Mouse (Mus musculus): ENCODE data around the gene Lrriq4.

Gene Lrriq4

DNA sequence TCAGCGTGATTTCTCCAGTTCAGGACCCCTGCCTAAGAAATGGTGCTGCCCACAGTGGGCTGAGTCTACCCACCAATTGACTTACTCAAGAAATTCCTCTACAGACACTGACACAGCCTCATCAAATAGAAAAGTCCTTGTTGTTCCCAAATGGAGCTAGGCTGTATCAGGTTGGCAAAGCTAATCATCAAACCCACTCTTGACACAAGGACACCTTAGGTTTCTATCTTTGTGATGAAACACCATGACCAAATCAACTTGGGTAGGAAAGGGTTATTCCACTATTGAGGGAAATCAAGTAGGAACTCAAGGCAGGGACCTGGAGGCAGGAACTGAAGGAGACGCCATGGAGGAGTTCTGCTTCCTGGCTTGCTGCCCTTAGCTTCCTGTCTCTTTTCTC is at the start of gene Lrriq4:
TSS of gene Lrriq4 (plus strand) at position 301 of the 400 bp plus-strand sequence.
- no peak for DNase-seq (ENCODE audit: low spot score in 2 of 2)

GRCm38 (mm10) chr3:30595111-30595832 is 49.0 kb upstream of the Lrriq4 start:
- peak in 1 of 2 experiments; percentile 29 for DNase-seq (ENCODE audit: low spot score in 2 of 2)

DNA sequence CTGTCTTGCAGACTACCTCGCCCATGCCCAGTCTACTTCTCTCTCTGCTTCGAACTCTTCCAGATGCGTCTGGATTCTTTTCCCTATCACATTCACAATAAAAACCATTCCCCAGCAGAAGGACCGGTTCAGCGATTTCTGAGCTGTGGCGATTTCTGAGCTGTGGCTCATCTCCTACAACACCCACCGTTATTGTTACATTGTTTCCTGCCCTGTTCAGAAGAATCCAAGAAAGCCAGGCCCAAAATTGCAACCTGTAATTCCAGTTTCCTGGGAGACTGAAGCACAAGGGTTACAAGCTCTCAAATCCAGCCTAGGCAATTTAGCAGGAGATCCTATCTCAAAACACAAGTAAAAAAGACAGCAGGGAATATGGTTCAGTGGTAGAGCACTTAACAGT is 47.0 kb upstream of the Lrriq4 start:
- no peak for DNase-seq (ENCODE audit: low spot score in 2 of 2)

DNA sequence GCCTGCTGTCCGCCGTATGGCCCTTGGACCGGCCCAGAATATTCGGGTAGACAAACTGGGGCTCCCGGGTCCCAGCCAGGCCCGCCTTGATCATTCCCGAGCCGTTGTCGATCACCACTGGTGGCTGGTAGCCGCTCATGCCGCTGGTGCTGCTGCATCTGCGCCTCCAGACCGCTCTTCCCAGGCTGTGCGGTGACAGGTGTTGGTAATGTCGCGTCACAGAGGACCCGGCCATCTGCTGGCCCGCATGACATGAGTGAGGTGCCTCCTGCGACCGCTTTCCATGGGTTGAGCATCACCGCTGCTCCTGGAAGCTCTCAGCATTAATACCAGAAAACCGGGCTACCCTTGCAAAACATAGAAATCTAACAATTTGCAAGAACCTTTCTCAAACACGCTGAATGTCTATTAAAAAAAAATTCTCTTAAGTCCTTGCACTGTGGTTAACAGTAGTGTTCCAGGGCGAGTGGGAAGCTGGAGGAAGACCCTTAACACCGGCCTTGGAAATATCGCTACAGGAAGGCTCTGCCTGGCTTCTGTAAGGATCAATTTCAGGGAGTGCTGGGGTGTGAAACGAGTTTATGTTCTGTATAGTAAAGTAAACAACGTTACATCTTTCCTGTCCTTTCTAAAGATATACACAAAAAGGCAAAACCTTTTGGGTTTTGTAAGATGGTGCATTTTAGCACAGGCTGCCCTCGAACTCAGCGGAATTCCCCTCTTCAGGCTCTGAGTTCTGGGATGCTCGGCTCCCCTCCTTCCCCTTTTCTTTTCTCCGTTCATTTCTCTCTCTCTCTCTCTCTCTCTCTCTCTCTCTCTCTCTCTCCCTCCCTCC is 44.4 kb upstream of the Lrriq4 start, which contains the start of gene Actrt3:
TSS of gene Actrt3 (minus strand) at position 229 of the 835 bp plus-strand sequence.
- DNase-seq (ENCODE audit: low spot score in 2 of 2), result no peak

DNA sequence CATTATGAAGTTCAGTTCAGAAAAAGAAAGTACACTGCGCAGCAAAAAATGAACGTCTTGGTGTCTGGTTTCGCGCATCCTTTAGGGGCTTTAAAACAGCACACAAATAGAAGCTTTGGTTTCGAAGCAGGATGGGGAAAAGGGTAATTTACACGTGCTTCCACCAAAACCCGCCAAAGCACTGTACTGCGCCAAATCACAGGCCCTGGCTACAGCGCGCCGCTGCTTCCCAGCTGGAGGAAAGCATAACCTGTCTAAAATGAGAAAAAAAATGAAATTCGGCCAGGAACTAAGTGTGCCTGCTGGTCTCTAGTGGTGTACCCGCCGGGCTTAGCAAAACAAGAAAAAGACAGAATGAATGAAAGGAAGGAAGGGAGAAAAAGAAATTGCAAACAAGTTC is 43.6 kb upstream of the Lrriq4 start:
- no peak for DNase-seq (ENCODE audit: low spot score in 2 of 2)

GRCm38 (mm10) chr3:30601175-30601574 is 43.1 kb upstream of the Lrriq4 start:
- DNase-seq (ENCODE audit: low spot score in 2 of 2), result peak; percentile 80 to 82

DNA sequence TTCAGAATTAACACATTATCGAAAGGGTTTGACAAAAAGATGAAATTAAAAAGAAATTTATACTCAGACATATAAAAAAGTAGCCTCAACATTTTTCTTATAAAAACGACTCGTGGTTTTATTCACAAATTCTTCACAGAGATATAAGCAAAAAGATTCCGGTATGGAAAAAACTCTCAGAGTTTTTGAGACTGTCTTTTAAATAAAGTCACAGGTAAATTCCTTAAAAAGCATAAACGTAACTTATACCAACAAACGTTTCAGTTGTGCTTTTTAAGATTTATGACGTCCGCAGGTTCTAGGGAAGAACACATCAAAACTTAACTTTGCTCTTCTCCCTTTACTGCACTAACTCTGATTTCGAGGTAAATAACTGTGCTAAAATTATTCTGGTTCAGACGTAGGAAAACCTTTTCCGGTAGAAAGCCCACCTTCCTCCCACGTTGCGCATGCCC is 42.7 kb upstream of the Lrriq4 start:
- no peak for DNase-seq (ENCODE audit: low spot score in 2 of 2)

GRCm38 (mm10) chr3:30602065-30602739 is 42.1 kb upstream of the Lrriq4 start, which contains the start of gene Mynn:
TSS of gene Mynn (plus strand) at chr3:30602065.
- DNase-seq (ENCODE audit: low spot score in 2 of 2), result peak; percentile 95 to 97

- DNase-seq (ENCODE audit: low spot score in 2 of 2), result peak in 1 of 2 experiments; percentile 69
These were observed 41.6 kb upstream of the Lrriq4 start for GRCm38 (mm10) chr3:30602740-30603098.

GRCm38 (mm10) chr3:30603256-30603655 is 41.1 kb upstream of the Lrriq4 start:
- DNase-seq (ENCODE audit: low spot score in 2 of 2), result no peak

- no peak for DNase-seq (ENCODE audit: low spot score in 2 of 2)
These were observed 35.3 kb upstream of the Lrriq4 start for GRCm38 (mm10) chr3:30608999-30609398.

- DNase-seq (ENCODE audit: low spot score in 2 of 2), result no peak
These were observed 33.4 kb upstream of the Lrriq4 start for GRCm38 (mm10) chr3:30610930-30611329.

DNA sequence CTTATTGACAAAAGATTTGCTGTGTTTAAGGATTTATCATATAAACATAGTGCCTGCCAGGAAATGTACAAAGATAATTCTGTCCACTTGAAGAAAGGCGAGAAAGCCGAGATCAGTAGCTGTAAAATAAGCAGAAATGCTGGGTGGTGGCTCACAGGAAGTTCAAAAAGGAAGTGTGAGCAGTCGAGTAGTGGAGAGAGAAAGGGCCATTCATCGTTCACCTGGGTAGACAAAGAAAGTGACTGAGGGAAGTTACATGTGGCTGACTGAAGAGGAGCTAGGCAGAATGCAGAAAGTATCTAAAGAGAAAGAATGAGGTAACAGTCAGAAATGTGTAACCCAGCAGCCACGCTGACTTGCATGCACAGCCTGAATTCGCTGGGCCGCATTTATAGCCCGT is 24.2 kb upstream of the Lrriq4 start:
- DNase-seq (ENCODE audit: low spot score in 2 of 2), result no peak

- no peak for DNase-seq (ENCODE audit: low spot score in 2 of 2)
These were observed 10.6 kb upstream of the Lrriq4 start for GRCm38 (mm10) chr3:30633681-30634080.

DNA sequence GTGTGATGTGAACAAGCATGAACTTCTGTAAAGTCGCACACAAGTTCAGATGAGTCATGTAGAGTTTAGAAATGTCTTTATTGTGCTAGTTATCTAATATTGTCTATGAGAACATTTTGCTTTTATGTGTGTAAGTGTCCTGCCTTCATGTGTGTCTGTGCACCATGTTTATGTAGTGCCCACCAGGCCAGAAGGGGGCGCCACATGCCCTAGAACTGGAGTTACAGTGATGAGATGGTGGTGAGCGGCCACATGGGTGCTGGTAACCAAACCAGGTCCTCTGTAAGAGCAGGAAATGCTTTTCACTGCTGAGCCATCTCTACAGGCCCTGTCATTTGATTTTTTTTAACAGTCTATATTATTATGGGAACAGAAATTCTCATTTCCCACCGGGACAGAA is 8.7 kb upstream of the Lrriq4 start:
- no peak for DNase-seq (ENCODE audit: low spot score in 2 of 2)

DNA sequence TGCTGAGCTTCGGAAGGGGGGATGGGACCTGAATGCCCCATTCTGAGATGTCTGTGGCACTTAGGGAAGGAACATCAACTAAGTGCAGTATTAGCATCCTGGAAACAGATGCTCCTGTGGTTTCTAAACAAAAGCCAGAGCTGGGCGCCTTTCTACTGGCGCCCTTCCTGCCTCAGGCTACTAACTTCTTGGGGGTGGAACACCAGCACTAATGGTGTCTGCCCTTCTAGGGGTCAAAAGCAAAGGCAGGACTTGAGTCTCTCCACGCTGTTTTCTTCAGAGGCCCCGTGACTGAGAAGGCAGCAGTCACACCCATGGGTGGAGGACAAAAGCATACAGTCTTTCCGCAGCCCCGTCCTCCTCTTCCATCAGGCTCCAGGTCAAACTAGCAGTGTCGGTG is 2.5 kb downstream of the Lrriq4 start:
- no peak for DNase-seq (ENCODE audit: low spot score in 2 of 2)

- DNase-seq (ENCODE audit: low spot score in 2 of 2), result peak in 1 of 2 experiments; percentile 23
These were observed 3.3 kb downstream of the Lrriq4 start, which contains the start of gene Lrrc34 for GRCm38 (mm10) chr3:30647440-30648090. TSS of gene Lrrc34 (minus strand) at chr3:30647869.

DNA sequence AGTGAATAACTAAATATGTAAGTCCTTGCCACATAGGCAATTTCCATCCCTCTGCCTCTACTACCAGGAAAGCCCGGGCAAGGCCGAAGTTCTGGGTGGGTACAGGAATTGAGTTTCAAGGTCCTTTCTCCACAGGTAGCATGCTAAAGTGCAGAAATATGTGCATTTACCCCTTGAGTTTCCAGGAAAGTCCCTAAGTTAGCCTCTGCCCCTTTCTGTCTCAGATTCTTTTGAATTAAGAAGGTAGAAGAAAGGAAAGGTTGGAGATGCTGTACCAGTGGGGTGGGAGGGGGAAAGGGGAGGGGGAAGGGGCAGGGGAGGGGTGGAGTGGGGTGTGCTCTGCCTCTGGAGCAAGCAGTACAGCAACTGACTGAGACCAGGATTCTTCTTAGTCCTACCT is 4.2 kb downstream of the Lrriq4 start:
- no peak for DNase-seq (ENCODE audit: low spot score in 2 of 2)

- peak in 1 of 2 experiments; percentile 25 for DNase-seq (ENCODE audit: low spot score in 2 of 2)
These were observed 5.9 kb downstream of the Lrriq4 start for GRCm38 (mm10) chr3:30650062-30650841.

GRCm38 (mm10) chr3:30655937-30656336 is 11.6 kb downstream of the Lrriq4 start:
- DNase-seq (ENCODE audit: low spot score in 2 of 2), result no peak

DNA sequence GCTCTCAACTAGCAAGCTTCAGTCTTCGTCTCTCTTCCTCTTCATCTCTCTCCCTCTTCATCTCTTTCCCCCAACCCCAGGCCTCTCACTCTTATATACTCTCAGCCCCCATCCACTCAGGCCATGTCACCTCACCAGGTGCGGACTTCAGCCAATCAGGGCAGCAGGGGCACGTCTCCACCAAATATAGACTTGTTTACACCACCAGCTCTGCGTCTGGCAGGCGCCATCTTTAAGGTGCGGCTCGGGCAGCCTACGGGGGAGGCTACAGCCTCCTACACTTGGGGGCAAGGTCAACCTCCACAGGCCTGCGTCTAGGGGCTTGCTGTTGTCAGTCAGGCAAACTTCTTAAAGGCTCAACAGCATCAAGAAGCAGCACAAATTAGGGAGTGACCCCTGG is 14.2 kb downstream of the Lrriq4 start:
- DNase-seq (ENCODE audit: low spot score in 2 of 2), result no peak

Measured in urinary bladder, postnatal 36 days (tissue).